Mouse (Mus musculus): Measurements from ENCODE around the gene Gm28048.

DNA sequence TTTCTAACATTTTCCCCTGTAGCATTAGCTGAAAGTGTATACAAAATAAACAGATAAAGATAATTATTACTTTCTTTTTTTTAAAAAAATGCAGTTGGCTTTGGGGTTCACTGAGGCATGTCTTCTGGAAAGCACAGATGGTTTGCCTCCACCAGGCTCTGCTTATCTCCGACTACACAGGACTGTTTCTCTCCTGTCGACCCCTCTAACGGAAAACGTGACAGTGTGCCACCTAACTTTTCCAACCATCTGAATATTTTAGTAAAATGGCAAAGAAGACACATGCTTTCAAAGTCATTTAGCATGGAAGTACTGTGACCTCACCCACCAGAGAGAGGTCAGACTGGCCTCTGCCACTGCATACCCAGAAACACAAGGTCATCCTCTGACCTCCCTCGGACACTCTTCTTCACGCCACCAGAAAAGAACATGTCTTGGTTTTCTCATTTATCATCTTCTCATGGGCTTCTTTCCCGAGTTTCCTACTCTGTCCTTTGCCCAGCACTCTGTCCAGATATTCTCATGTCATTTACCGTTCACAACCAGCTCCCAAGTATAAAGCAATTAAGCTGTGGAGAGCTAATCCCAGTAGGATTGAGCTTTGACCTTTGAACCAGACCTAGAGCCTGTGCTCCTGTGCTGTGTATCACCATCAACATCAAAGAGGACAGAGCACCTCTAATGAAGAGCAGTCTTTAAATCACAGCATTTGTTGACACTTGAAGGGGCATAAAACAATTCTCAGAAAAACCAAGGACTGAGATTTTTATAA lies 134.7 kb downstream of the Gm28048 start:
- TF ChIP-seq CTCF (IDR thresholded peaks at IDR 0.05; ENCODE audit: extremely low read depth, insufficient read depth, insufficient read length, insufficient replicate concordance) (no peak), POLR2A (IDR thresholded peaks at IDR 0.05; ENCODE audit: low read depth, low read length) (no peak)
